Mouse (Mus musculus) midbrain, embryonic 16.5 days (tissue): Measurements from ENCODE around the gene F2rl3. TPM values are rescaled to one million over a fixed set of nuclear protein-coding genes. Genes with fewer than 3 reads are reported as not detected.

ENCODE experiments used
- ATAC-seq: fragments of 200-750 bp; cut with Nextera tagmentation; 2 replicates; pipeline ENCODE4 v1.8.0; 2017; ENCODE audit warnings: moderate TSS enrichment
- H3K27ac ChIP-seq: fragments of 300-500 bp; sonication (generic); 2 replicates; pipeline ENCODE4 v1.5.1; 2014; ENCODE audit warnings: mild to moderate bottlenecking, low read length, mixed read lengths
- H3K27me3 ChIP-seq: fragments of 300-500 bp; sonication (generic); 2 replicates; pipeline ENCODE4 v1.6.1; 2014; ENCODE audit warnings: low read depth, low read length, mixed read lengths; ENCODE audit not compliant: control insufficient read depth, insufficient read depth
- H3K36me3 ChIP-seq: fragments of 300-500 bp; sonication (generic); 2 replicates; pipeline ENCODE4 v1.6.1; 2014; ENCODE audit warnings: mild to moderate bottlenecking, low read length, moderate library complexity, mixed read lengths; ENCODE audit not compliant: control insufficient read depth, insufficient read depth
- H3K4me1 ChIP-seq: fragments of 300-500 bp; sonication (generic); 2 replicates; pipeline ENCODE4 v1.6.1; 2014; ENCODE audit warnings: mild to moderate bottlenecking, low read length, mixed read lengths; ENCODE audit not compliant: control insufficient read depth, insufficient read depth
- H3K4me2 ChIP-seq: fragments of 300-500 bp; sonication (generic); 2 replicates; pipeline ENCODE4 v1.6.1; 2014; ENCODE audit warnings: mild to moderate bottlenecking, low read length, mixed read lengths
- H3K4me3 ChIP-seq: fragments of 300-500 bp; sonication (generic); 2 replicates; pipeline ENCODE4 v1.5.1; 2014; ENCODE audit warnings: low read depth, mild to moderate bottlenecking, low read length, moderate library complexity, mixed read lengths
- H3K9ac ChIP-seq: fragments of 300-500 bp; sonication (generic); 2 replicates; pipeline ENCODE4 v1.6.1; 2014; ENCODE audit warnings: low read depth, low read length, mixed read lengths
- H3K9me3 ChIP-seq: fragments of 300-500 bp; sonication (generic); replicated peaks from 2 replicates; pipeline ENCODE4 v1.6.1; 2014; ENCODE audit warnings: mild to moderate bottlenecking, low read length, mixed read lengths; ENCODE audit not compliant: control insufficient read depth, poor library complexity, severe bottlenecking
- WGBS: fragments of 180-500 bp; shearing (Covaris S2); extraction: QIAGEN DNeasy Blood & Tissue Kit; methylation state at CpG from one replicate; pipeline ENCODE4 v1.1.7; 2014; 5-methylcytosine and 5-hydroxymethylcytosine counted together
- polyA plus RNA-seq: library from polyadenylated mRNA; unstranded; fragments of >200 nt; fragmentation: Nextera tagmentation; extraction: Ambion mirVana; gene quantifications from 2 replicates; pipeline ENCODE4 v1.2.1, GENCODE M21; 2015

Gene F2rl3
- polyA plus RNA-seq, 1 experiment from 2014 or later: 0.48 TPM

- H3K4me1 ChIP-seq: no peaks in the 10 kb centered on the region
- no peak overlapping the region for H3K4me3 ChIP-seq
- H3K36me3 ChIP-seq: peaks cover 67% of the 10 kb centered on the region
- no peaks in the 10 kb centered on the region for H3K9me3 ChIP-seq
- no peak overlapping the region for H3K4me2 ChIP-seq
- peak; percentile 55 for ATAC-seq
- H3K27me3 ChIP-seq: no peaks in the 10 kb centered on the region
- WGBS: 44% methylated on average over 5 of the region's 5 CpGs
- no peak overlapping the region for H3K9ac ChIP-seq
- H3K27ac ChIP-seq: no peak overlapping the region
Observed at GRCm38 (mm10) chr8:72746061-72746460, 15.6 kb upstream of the F2rl3 start.

GRCm38 (mm10) chr8:72749846-72750245 lies 11.8 kb upstream of the F2rl3 start:
- Histone ChIP-seq H3K27ac (no peak overlapping the region), H3K4me1 (no peaks in the 10 kb centered on the region), H3K4me3 (no peak overlapping the region), H3K4me2 (no peak overlapping the region), H3K36me3 (peaks cover 79% of the 10 kb centered on the region), H3K27me3 (no peaks in the 10 kb centered on the region), H3K9me3 (no peaks in the 10 kb centered on the region), H3K9ac (no peak overlapping the region)
- ATAC-seq: no peak
- 94% methylated on average over 26 of the region's 26 CpGs for WGBS

- no peak for ATAC-seq
- H3K4me3 ChIP-seq: no peak overlapping the region
- H3K27ac ChIP-seq: no peak overlapping the region
- no peak overlapping the region for H3K9ac ChIP-seq
- no peak overlapping the region for H3K4me2 ChIP-seq
- H3K4me1 ChIP-seq: no peaks in the 10 kb centered on the region
- H3K27me3 ChIP-seq: no peaks in the 10 kb centered on the region
- peaks cover 75% of the 10 kb centered on the region for H3K36me3 ChIP-seq
- WGBS: 95% methylated on average over 6 of the region's 6 CpGs
- no peaks in the 10 kb centered on the region for H3K9me3 ChIP-seq
Observed at GRCm38 (mm10) chr8:72750266-72750665, 11.4 kb upstream of the F2rl3 start.

- Histone ChIP-seq H3K4me1 (no peaks in the 10 kb centered on the region), H3K9ac (no peak overlapping the region), H3K4me3 (no peak overlapping the region), H3K9me3 (no peaks in the 10 kb centered on the region), H3K27ac (no peak overlapping the region), H3K36me3 (peaks cover 74% of the 10 kb centered on the region), H3K27me3 (no peaks in the 10 kb centered on the region), H3K4me2 (no peak overlapping the region)
- 87% methylated on average over 3 of the region's 3 CpGs for WGBS
- ATAC-seq: no peak
Observed at GRCm38 (mm10) chr8:72751126-72751525, 10.6 kb upstream of the F2rl3 start.

GRCm38 (mm10) chr8:72752289-72752688 lies 9.4 kb upstream of the F2rl3 start:
- Histone ChIP-seq H3K4me2 (no peak overlapping the region), H3K4me1 (no peaks in the 10 kb centered on the region), H3K4me3 (no peak overlapping the region), H3K9ac (no peak overlapping the region), H3K27ac (no peak overlapping the region), H3K27me3 (no peaks in the 10 kb centered on the region), H3K36me3 (peaks cover 74% of the 10 kb centered on the region), H3K9me3 (no peaks in the 10 kb centered on the region)
- no peak for ATAC-seq
- WGBS: 86% methylated on average over 3 of the region's 3 CpGs

- ATAC-seq: no peak
- no peak overlapping the region for H3K27ac ChIP-seq
- WGBS: 98% methylated on average over 9 of the region's 9 CpGs
- no peaks in the 10 kb centered on the region for H3K4me1 ChIP-seq
- no peak overlapping the region for H3K4me3 ChIP-seq
- H3K9ac ChIP-seq: no peak overlapping the region
- no peak overlapping the region for H3K4me2 ChIP-seq
- no peaks in the 10 kb centered on the region for H3K27me3 ChIP-seq
- H3K36me3 ChIP-seq: peaks cover 69% of the 10 kb centered on the region
- H3K9me3 ChIP-seq: no peaks in the 10 kb centered on the region
Observed at GRCm38 (mm10) chr8:72753165-72753564, 8.5 kb upstream of the F2rl3 start.

- 100% methylated on average over 2 of the region's 2 CpGs for WGBS
- Histone ChIP-seq H3K4me2 (no peak overlapping the region), H3K4me1 (no peaks in the 10 kb centered on the region), H3K4me3 (no peak overlapping the region), H3K27ac (no peak overlapping the region), H3K9me3 (no peaks in the 10 kb centered on the region), H3K36me3 (peaks cover 69% of the 10 kb centered on the region), H3K9ac (no peak overlapping the region), H3K27me3 (no peaks in the 10 kb centered on the region)
- no peak for ATAC-seq
Observed at GRCm38 (mm10) chr8:72753781-72754180, 7.9 kb upstream of the F2rl3 start.

- peaks cover 58% of the 10 kb centered on the region for H3K36me3 ChIP-seq
Observed at GRCm38 (mm10) chr8:72756031-72756430, 5.6 kb upstream of the F2rl3 start.

GRCm38 (mm10) chr8:72756771-72757390 lies 4.8 kb upstream of the F2rl3 start:
- Histone ChIP-seq H3K4me3 (no peak overlapping the region), H3K27ac (no peak overlapping the region), H3K27me3 (no peaks in the 10 kb centered on the region), H3K36me3 (peaks cover 58% of the 10 kb centered on the region), H3K4me1 (no peaks in the 10 kb centered on the region), H3K9me3 (no peaks in the 10 kb centered on the region), H3K9ac (no peak overlapping the region), H3K4me2 (no peak overlapping the region)
- WGBS: 96% methylated on average over 35 of the region's 35 CpGs
- ATAC-seq: no peak

More at GRCm38 (mm10) chr8:72756031-72756430, 5.6 kb upstream of the F2rl3 start:
- Histone ChIP-seq H3K4me1 (no peaks in the 10 kb centered on the region), H3K9ac (no peak overlapping the region), H3K27me3 (no peaks in the 10 kb centered on the region), H3K27ac (no peak overlapping the region), H3K4me3 (no peak overlapping the region), H3K9me3 (no peaks in the 10 kb centered on the region), H3K4me2 (no peak overlapping the region)
- no peak for ATAC-seq
- 100% methylated on average over 2 of the region's 2 CpGs for WGBS
